Mouse (Mus musculus) adrenal gland, postnatal 10 days (tissue): ENCODE data around the gene Slfn2. TPM values are rescaled to one million over a fixed set of nuclear protein-coding genes. Genes with fewer than 3 reads are reported as not detected.
"Not testable (repeated sequence)": the region's sequence is repeated elsewhere in the genome, so short reads cannot be mapped to it uniquely, and the experiment has no call there.

Source experiments
- DNase-seq: peaks from one replicate; pipeline ENCODE4 v3.0.0; 2021; ENCODE audit warnings: mixed read lengths
- long read RNA-seq, 2 experiments: library from polyadenylated mRNA; stranded (forward); transcript quantifications; one replicate each; pipeline ENCODE4 v2.0.0; 2021
- total RNA-seq, 2 experiments: library from RNA; stranded (reverse); gene quantifications; 2 replicates each; pipeline ENCODE4 v1.2.3; 2021

Gene Slfn2
- 1 to 10 TPM; 6.6 to 8.3 TPM for total RNA-seq
- long read RNA-seq, experiment 1, transcript Slfn2-201 (2 exons, 1,664 nt), result major isoform, 7 of 7 reads
- long read RNA-seq, experiment 1, partial matches to known transcripts, result 0 of 7 reads
- long read RNA-seq, experiment 1, other reads (novel, unspliced or antisense), result 0 of 7 reads
- long read RNA-seq, experiment 2, transcript Slfn2-201 (2 exons, 1,664 nt), result major isoform, 5 of 5 reads
- long read RNA-seq, experiment 2, partial matches to known transcripts, result 0 of 5 reads
- long read RNA-seq, experiment 2, other reads (novel, unspliced or antisense), result 0 of 5 reads

DNA sequence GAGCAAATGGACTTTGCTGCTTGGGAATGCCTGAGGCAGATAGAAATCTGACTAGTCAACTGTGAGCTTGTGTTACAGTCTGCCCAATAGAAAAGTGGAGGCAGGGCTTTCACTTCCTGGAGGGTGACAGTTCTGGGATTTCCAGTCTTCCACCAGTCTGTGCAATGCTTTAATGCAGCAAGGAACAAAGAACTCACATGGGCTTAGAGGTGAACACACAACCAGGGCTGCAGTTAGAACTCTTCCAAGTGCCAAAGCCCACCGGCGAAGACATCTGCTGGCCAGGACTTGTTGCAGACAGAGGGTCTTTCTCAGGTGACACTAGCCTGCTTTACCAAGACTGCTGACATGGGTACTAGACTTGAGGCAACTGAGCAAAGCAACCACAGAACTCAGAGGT is at the start of gene Slfn2:
Gene Slfn2 (plus strand): TSS at position 167 of the 400 bp plus-strand sequence.
- DNase-seq, result no peak

DNA sequence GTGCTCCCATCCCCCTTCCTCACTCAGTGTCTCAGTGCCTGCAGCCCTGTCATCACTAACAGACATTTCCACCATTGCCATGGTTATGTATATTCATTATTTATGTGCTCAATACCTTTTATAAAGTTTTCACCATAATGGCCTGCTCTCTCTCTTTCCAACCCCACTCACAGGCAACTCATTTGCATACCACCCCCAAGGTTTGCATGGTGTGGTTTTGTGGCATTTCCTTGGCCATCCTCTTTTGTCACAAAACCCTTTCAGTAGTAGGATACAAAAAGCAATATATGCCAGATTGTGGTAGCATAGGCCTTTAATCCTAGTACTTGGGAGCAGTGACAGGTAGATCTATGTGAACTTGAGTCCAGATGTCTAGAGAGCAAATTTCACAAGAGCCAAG is 48.8 kb upstream of the Slfn2 start:
- DNase-seq, result no peak

DNA sequence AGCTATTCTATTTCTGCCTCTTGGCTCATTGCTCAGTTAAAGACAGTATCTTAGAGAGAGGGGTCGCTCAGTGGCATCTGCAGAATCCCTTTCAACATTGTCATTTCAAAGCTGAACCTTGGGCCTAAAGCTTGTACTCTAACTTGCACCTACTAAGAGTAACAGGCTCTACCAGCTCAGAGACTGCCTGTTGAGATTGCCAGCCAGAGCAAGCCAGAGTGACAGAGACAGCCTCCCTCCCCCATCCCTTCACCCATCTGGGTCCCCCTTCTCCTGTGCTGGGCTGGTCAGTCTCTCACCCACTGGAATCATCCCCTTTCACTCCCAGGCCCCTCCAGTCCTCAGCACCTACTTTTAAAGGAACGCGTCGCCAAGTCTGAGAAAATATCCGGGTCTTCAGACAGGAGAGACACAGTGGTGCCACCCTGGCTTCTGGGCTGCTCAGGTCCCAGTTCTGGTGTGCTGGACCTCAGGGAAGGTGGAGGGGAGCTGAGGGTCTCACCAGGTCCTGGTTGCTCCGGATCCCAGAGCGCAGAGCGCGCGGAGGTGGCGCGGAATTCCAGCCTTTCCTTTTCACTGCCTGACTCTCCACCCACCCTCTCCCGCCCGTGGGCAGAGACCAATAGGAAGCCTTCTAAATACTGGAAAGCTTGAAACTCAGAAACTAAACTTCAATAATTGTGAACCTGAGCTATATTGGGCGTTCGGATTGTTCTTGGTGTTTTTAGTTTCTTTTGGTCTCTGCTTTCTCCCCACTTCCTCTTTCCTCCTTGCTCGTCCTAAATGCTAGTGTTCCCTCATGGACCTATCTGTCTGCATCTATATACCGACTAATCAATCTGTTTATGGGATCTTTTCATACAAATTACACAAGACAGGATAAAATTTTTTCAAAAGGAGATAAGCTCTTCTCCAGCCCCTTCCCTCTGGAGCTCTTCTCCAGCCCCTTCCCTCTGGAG is 45.1 kb upstream of the Slfn2 start:
- DNase-seq, result not testable (repeated sequence)

DNA sequence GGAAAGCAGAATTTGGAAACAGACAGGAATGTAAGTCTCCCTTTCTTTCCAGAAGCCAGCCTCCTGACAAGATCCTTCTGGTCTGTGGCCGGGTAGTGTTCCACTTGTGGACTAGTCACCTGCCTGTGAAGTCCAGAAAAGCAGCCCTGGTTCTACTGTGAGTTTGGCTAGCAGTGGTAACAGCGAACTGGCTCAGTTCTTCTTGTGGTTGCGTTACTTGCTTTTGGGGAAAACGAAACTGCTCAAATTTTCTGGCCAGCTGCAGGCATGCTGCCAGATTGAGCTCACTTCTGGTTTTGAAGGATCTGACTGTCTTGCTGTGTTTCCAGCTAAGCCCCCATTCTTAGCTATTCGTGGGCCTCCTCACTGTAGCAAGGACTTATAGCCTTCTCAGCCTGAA is 44.3 kb upstream of the Slfn2 start, which contains the start of gene Slfn8:
Gene Slfn8 (minus strand): TSS at position 190 of the 400 bp plus-strand sequence.
- DNase-seq, result peak; percentile 55

DNA sequence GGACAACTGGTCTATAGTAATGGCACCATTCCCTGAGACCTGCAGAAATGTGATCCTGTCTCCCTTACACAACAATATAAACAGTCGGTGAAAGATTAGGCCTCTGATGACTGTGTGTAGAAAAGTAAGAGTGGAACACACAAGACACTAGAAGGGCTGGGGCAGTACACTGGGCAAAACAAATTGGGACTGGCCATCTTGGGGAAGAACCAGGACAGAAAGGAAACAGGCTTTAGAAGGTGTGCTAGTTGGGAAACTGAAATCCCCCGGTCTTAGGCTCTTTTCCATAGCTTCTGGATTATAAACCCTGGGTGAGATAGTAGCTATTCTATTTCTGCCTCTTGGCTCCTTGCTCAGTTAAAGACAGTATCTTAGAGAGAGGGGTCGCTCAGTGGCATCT is 26.2 kb upstream of the Slfn2 start:
- not testable (repeated sequence) for DNase-seq

DNA sequence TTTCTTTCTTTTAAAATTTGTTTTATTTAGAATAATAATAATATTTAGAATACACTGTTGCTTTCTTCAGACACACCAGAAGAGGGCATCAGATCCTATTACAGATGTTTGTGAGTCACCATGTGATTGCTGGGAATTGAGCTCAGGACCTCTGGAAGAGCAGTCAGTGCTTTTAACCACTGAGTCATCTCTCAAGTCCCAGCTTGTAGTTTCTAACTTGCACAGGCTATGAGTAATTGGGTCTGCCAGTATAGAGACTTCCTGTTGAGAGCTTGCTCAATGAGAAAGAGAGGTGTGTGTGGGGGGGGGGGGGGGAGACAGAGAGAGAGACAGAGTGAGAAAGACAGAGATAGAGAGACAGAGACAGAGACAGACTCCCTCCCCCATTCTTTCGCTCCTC is 25.8 kb upstream of the Slfn2 start:
- no peak for DNase-seq

DNA sequence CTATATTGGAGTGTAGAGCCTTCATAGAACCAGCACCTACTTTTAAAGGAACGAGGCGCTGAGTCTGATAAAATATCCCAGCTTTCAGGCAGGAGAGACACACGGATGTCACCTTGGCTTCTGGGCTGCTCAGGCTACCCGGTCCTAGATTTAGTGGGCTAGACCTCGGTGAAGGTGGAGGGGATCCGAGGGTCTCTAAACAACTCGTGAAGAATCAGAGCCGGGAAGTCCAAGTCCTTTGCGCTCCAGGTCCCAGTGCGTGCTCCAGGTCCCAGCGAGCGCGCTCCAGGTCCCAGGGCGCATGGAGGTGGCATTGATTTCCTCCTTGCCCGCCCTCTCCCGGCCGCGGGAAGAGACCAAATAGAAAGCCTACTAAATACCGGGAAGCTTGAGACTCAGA is 25.1 kb upstream of the Slfn2 start:
- DNase-seq, result peak; percentile 31

DNA sequence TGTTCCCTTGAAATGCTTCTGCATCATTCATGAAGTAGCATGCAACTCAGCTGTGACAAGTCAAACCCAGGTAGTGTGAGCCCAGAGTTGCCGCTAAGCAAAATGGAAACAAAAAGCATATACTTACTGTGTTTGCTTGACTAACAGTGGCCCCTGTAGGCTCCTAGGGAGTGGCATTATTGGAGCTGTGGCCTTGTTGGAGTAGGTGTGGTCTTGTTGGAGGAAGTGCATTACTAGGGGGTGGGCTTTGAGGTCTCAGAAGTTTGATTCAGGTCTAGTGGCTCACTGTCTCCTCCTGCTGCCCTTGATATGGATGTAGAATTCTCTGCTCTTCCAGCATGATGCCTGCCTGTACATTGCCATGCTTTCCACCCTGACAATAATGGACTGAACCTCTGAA is 24.6 kb upstream of the Slfn2 start:
- peak; percentile 14 for DNase-seq

DNA sequence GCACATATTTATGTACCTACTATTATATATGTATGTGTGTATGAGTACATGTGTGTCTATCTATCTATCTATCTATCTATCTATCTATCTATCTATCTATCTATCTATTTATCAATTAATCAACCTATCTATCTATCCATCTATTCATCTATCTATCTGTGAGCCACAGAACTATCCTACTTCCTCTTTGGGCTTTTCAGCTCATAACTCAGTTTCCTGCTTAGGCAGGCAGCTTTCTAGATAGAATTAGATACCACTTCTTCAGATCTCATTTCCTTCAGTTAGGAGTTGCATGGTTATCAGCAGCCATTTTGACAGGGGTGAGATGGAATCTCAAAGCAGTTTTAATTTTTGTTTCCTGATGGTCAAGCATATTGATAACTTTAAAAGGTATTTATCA is 23.9 kb upstream of the Slfn2 start:
- DNase-seq, result no peak

DNA sequence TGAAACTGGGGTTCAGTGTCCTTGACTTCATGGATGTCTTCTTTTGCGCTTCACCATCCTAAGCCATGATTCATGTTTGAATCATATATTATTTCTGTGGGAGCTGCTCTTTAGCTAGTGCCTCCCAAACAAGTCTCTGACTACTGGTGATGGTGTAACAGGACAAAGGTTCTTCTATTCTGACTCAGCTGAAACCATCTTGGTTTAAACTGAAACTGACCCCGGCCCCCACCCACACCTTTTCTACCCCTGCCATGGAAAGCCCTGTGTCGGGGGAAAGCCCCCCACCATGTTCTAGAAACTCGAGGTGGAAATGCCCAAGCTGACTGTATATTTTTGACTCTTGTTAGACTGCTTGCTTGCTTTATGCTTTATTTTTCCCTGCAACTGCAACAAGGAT is 21.0 kb upstream of the Slfn2 start:
- no peak for DNase-seq

DNA sequence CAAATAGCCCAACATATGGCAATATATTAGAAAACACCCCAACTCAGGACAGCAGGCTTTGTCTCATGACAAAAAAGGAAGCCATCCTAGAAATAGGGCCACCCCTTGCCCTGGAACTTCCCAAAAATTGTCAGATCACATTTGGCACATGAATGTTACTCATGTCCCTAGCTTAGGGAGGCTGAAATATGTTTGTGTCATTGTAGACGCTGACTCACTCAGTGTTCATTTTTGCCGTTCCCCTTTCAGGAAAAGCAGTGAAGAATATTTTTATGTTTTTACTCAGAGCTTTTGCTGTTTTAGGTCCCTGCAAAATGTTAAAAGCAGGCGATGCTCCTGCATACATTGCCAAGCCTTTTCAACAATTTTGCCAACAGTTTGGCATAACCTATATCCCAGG is 19.3 kb upstream of the Slfn2 start:
- DNase-seq, result no peak

DNA sequence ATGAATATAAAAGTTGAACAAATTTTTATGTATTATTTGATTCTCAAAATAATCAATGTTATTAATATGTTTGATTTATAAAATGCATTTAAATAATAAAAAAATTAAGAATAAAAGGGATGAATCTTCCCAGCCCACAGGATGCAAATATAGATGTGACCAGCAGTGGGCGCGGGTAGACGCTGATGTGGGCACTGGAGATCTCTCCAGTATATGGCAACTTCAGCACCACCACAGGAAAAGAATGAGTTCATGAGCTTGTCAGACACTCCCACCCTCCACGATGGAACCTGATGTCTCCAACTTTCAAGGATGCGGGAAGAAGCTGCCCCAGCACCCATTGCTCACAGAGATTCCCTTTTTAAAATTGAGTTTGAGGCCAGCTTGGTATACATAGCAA is 7.0 kb upstream of the Slfn2 start:
- DNase-seq, result peak; percentile 76

DNA sequence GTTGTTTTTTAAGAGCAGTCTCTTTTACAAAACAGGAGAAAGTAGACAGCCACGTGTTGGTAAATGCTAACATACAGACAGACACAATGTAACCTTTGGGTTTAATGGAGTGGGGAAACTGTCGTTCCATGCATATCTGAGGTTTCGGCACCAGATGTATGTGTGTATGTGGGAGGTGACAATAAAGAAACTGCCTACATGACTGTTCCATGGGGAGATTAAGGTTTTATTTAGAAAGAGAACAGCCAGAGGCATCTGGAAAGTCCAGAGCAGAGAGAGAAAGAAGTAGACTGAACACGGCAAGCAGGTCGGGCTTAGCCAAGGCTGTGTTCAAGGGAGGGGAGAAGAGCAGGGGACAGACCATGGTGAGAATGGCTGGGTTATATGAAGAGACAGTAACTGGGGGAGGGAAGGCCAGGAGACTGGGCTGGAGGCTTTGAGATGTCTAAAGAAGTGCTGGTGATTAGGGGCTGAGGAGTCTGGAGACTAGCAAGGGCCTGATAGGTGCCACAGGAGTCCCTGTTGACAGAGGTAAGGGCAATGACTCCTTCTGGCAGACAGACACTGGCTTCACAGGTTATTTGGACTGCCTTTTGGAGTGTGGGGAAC is 4.4 kb upstream of the Slfn2 start:
- DNase-seq, result no peak

DNA sequence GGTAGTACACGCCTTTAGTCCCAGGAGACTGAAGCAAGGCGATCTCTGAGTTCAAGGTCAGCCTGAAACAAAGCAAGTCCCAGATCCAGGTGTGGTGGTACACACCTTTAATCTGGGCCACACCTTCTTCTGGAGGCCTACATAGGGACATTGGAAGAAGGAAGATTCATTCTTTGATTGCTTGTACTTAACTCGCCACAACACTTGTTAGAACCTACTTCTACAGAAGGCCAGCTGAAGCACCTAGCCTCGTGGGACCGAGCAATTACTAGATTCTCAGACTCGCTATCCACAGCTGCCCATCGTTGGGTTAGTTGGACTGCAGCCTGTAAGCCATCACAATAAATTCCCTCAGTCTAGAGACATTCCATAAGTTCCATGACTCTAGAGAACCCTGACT is 3.1 kb upstream of the Slfn2 start:
- DNase-seq, result no peak

DNA sequence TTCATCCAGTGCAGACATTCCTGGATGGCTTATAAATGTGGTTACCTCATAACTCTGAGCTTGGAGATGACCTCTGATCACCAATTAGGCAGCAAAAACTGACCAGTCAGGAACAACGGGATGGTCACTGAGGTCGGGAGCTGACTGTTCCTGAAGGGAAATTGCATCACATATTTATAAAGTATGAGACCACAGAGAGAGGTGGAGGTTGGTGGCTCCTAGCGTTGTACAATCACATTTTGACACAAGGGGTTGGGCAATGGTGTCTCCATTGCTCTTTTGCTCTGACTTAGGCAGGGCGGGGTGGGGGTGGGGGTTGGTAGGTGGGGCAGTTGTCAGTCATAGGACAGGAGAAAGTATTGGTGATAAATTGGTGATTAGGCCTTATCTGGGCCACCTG is 1.8 kb upstream of the Slfn2 start:
- no peak for DNase-seq

DNA sequence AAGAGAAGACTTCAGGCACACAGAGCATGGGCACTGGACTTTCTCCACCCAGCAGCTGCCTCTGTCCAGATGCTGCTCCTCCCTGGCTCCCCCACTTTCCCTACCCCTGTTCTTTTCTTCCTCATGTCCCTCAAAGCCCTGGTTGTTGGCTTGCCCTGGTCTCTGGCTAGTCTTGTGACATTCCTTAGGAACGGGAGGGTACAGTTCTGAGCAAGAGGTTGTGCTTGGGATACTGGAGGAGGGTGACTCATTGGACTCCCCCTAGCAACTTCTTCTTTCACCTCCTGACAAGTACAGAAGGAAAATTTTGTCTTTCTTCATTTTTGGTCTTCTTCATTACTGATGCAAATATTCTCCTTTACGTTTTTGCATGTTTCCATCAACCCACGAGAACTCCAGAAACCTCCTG is 967 bp upstream of the Slfn2 start:
- DNase-seq, result no peak

DNA sequence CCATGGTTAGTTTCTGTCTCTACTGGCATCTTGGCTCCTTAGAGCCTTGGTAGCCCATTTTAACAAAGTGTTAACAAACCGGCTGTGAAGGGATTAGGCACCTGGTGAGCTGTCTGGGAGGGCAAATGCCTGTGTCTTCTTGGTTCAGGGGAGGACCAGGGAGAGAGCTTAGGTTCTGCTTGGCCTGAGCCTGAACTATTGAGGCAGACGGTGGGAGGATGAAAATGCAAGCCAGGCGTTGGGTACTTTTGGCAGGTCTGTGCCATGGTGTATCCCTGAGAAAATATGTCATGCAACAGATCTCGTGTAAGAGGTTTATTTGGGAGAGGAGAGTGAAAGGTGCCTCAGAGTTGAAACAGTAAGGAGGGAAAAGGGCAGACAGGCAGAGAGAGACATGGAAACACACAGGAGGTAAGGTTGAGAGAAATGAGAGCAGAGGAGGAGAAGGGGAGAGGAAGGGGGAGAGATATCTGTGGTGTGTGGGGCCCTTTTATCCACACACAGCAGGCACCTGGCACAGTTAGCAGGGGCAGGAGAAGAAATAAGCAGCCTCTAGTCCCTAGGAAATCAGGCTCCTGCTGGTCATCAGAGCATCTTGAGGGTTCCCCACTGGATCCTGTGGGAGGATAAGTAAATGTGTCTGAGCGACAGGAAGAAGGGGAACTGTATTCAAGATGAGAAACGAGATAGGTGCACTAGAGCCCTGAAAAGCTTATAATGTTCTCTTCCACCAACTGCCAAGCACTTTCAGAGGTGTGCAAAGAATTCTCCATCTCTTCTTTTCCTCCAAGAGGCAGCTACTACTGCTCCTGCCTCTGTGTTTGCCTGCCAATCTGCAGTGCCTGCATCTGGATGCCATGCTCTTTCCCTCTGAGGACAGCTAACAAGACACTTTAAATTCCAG is 781 bp downstream of the Slfn2 start:
- no peak for DNase-seq

DNA sequence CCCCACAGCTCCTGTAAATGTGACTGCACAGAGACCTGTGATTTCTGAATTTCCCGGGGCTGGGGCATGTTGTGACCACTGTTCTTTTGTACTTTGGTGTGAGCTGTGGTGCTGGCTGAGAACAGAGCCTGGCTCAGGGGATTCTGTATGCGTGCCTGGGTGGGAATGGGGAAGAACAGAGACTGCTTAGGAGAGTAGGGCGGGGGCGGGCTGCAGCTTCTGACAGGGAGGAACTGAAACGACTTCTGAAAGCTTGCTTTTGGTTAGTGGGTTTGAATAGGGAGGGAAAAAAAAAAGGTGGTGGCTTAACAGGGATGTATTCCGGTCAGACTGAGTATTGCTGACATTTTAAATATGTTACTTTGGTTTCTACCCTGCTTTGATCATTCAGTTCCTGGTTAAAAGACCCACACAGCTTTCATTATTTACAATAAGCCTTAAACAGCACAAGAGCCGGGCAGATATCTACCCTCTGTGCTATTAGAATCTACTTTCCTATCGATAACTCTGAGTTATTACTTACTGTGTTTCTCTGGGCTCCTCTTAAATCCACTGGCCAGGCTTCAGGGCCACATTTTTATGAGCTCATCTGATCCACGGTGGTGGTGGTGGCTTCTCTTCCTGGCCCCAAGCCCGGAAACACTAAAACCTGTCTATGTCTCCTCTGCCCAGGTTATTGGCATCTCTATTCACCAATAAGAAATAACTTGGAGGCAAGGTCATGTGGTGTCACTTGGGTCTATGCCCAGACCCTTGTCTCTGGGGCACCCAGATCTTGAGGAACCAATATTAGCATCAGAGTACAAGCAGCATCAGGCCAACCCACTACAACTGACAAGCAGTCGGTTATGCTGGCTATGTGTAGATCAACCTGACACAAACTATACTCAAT is 2.0 kb downstream of the Slfn2 start:
- DNase-seq, result peak; percentile 32

DNA sequence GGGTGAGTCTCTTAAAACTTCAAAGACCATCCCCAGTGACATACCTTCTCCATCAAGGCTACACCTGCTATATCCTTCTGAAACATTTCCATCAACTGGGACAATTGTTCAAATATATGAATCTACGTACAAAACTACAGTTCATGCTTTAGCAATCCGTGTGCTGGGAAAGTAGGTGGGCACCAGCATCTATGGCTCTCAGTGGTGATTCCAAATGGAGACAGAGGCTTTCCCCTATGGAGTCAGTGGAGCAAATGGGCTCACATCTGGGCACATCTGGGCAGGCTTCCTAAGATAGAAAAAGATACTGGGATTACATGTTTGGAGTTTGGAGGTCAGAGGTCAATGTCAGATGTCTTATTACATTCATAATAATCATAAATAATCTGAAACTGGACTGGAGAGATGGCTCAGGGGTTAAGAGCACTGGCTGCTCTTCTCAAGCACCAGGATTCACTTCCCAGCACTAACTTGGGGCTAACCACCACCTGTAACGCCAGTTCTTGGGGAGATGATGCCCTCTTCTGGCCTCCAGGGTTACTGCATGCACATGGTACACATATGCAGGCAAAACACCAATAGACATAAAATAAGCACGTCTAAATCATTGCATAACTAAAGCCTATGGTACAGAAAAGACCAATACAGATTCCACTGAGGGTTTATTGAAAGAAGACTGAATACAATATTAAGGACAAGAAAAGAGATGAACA is 3.2 kb downstream of the Slfn2 start:
- DNase-seq, result no peak

DNA sequence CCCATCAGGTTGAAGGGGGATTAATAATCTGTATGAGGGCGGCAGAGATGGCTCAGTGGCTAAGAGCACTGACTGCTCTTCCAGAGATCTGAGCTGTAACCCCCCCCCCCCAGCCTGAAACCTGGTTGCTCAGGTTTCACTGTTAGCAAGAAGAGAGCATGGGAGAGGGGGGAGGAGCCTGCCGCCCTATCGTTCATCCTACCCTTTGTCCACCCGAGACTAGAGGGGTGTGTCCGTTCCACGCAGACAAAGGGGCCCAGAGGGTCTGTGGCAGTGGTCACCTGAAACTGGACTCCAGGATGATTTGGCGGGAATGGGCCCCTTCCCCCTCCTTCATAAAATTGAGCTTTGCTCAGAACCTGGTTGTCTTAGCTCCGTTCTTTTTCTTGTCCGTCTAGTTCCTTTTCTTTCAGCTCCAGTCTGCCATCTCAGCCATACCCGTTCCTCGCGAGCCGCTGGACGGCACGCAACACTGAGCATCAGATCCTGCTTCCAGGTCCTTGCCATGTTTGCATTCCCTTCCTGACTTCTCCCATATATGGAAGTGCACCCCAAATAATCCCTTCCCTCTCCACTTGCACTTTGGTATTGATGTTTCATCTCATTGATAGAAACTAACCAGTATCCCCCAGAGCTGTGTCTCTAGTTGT is 5.5 kb downstream of the Slfn2 start:
- DNase-seq, result no peak
